Mouse (Mus musculus): ENCODE results near the gene Slc36a2. TPM values are rescaled to one million over a fixed set of nuclear protein-coding genes. Genes with fewer than 3 reads are reported as not detected.

Slc36a2 gene
- total and polyA plus RNA-seq, 3 experiments, result 0.04 to 0.17 TPM; not detected in 1

GRCm38 (mm10) chr11:55155070-55155421, 29.8 kb downstream of the Slc36a2 start:
- Histone ChIP-seq H3K36me3 (replicated peaks in 1 of 2; ENCODE audit: control insufficient read depth in 1 of 2, insufficient read depth in 1 of 2, low read length in 1 of 2) (no peaks in the 10 kb centered on the region), H3K27ac (ENCODE audit: insufficient read depth, low read depth) (peak overlapping the region; percentile 20; the same call in 1 of the 2 replicates), H3K9me3 (replicated peaks; ENCODE audit: low read length) (peaks cover 4% of the 10 kb centered on the region), H3K4me3 (replicated peaks in 1 of 3; ENCODE audit: low read depth in 2 of 3, low read length in 2 of 3, poor library complexity in 1 of 3) (no peak overlapping the region), H3K4me2 (ENCODE audit: insufficient read depth, low read depth, poor library complexity, severe bottlenecking) (peak overlapping the region; percentile 6; the same call in 1 of the 2 replicates), H3K79me2 (replicated peaks; ENCODE audit: control insufficient read depth, extremely low read depth, insufficient read depth, poor library complexity, severe bottlenecking) (no peaks in the 10 kb centered on the region), H3K27me3 (replicated peaks) (no peaks in the 10 kb centered on the region), H3K4me1 (ENCODE audit: control insufficient read depth in 1 of 2, insufficient read depth in 2 of 2) (peaks cover 12 to 41% of the 10 kb centered on the region in 2 experiments; a peak in 3 of 4 replicates), H3K9ac (ENCODE audit: insufficient read depth, low read depth) (no peak overlapping the region)
- in situ Hi-C loops (cut with MboI; ENCODE audit: low pct_ligation_motif_present, low pct_unique_long_range_greater_than_20kb, low sequenced_read_pairs), result loop anchor here (10.0 kb wide), 1 partner anchor 270 kb away; no protein-coding TSS in a partner anchor
- dilution Hi-C loops (cut with MboI; ENCODE audit: extremely low pct_ligation_motif_present, extremely low pct_unique_long_range_greater_than_20kb, low sequenced_read_pairs), result no loop called here
- DNase-seq (ENCODE audit: extremely low read depth), result peak; percentile 93
- TF ChIP-seq USF2 (conservative IDR thresholded peaks at IDR 0.05; ENCODE audit: low read depth, low read length) (no peak), ZC3H11A (IDR thresholded peaks at IDR 0.05; ENCODE audit: low read depth, low read length) (no peak), ETS1 (conservative IDR thresholded peaks at IDR 0.05; ENCODE audit: low read depth, low read length) (peak; percentile 69), TBP (conservative IDR thresholded peaks at IDR 0.05; ENCODE audit: low read depth, low read length) (0 out of 2 replicates have a peak, but pooled peaks have one; percentile 31), BHLHE40 (IDR thresholded peaks at IDR 0.05; ENCODE audit: low read depth, low read length) (peak; percentile 58), POLR2AphosphoS2 (IDR thresholded peaks at IDR 0.05; ENCODE audit: low read depth, low read length) (no peak), POLR2A (IDR thresholded peaks at IDR 0.05; ENCODE audit: low read depth, low read length) (peak; percentile 14; the same call in 1 of the 2 replicates), UBTF (IDR thresholded peaks at IDR 0.05; ENCODE audit: low read depth, low read length) (no peak), SMC3 (IDR thresholded peaks at IDR 0.05; ENCODE audit: low read depth, low read length) (no peak; the same call in 1 of the 2 replicates), SIN3A (IDR thresholded peaks at IDR 0.05; ENCODE audit: low read length) (peak; percentile 82; the same call in 1 of the 2 replicates), MAFK (IDR thresholded peaks at IDR 0.05; ENCODE audit: insufficient replicate concordance, low read length) (0 out of 2 replicates have a peak, but pooled peaks have one; percentile 19), ZNF384 (IDR thresholded peaks at IDR 0.05; ENCODE audit: low read depth, low read length) (no peak; the same call in 1 of the 2 replicates), USF1 (IDR thresholded peaks at IDR 0.05; ENCODE audit: low read depth, low read length) (no peak), MAZ (IDR thresholded peaks at IDR 0.05; ENCODE audit: low read depth, low read length) (no peak), ELF1 (IDR thresholded peaks at IDR 0.05; ENCODE audit: low read depth, low read length) (no peak), CHD1 (IDR thresholded peaks at IDR 0.05; ENCODE audit: low read depth, low read length) (no peak), JUND (conservative IDR thresholded peaks at IDR 0.05; ENCODE audit: low read depth, low read length) (no peak), RCOR1 (conservative IDR thresholded peaks at IDR 0.05; ENCODE audit: low read depth, low read length) (no peak; the same call in 1 of the 2 replicates), MEF2A (IDR thresholded peaks at IDR 0.05; ENCODE audit: borderline replicate concordance, low read depth, low read length) (peak; percentile 47; the same call in 1 of the 2 replicates), KAT2A (IDR thresholded peaks at IDR 0.05; ENCODE audit: insufficient replicate concordance, low read length) (no peak), CHD2 (IDR thresholded peaks at IDR 0.05; ENCODE audit: low read length) (no peak), E2F4 (IDR thresholded peaks at IDR 0.05; ENCODE audit: insufficient replicate concordance, low read depth, low read length) (no peak), RAD21 (IDR thresholded peaks at IDR 0.05; ENCODE audit: low read depth, low read length) (peak; percentile 4), HCFC1 (IDR thresholded peaks at IDR 0.05; ENCODE audit: low read depth, low read length) (no peak), NELFE (IDR thresholded peaks at IDR 0.05; ENCODE audit: low read depth, low read length) (no peak), PAX5 (IDR thresholded peaks at IDR 0.05; ENCODE audit: low read length) (no peak), MYC (IDR thresholded peaks at IDR 0.05; ENCODE audit: low read depth, low read length) (peak; percentile 61), ZMIZ1 (IDR thresholded peaks at IDR 0.05; ENCODE audit: low read depth, low read length) (no peak), IRF4 (IDR thresholded peaks at IDR 0.05; ENCODE audit: low read depth, low read length) (peak; percentile 78), ZKSCAN1 (IDR thresholded peaks at IDR 0.05; ENCODE audit: borderline replicate concordance, low read depth, low read length) (no peak), MXI1 (IDR thresholded peaks at IDR 0.05; ENCODE audit: low read depth, low read length) (peak; percentile 81), JUN (IDR thresholded peaks at IDR 0.05; ENCODE audit: insufficient read depth, low read depth, low read length) (no peak), GABPA (IDR thresholded peaks at IDR 0.05; ENCODE audit: insufficient replicate concordance, low read depth, low read length) (no peak), CTCF (conservative IDR thresholded peaks at IDR 0.05 in 1 of 2, IDR thresholded peaks at IDR 0.05 in 1 of 2; ENCODE audit: low read depth in 2 of 2, low read length in 2 of 2) (no peak; a peak in 1 of 4 replicates), EP300 (IDR thresholded peaks at IDR 0.05; ENCODE audit: low read length) (peak; percentile 89), TCF12 (IDR thresholded peaks at IDR 0.05; ENCODE audit: low read depth, low read length) (peak; percentile 46; the same call in 1 of the 2 replicates), MAX (IDR thresholded peaks at IDR 0.05; ENCODE audit: low read length) (peak; percentile 83), NRF1 (IDR thresholded peaks at IDR 0.05; ENCODE audit: low read depth, low read length) (no peak)
